Mouse (Mus musculus) heart, embryonic 14.5 days (tissue): ENCODE data around the gene Smim6. TPM values are rescaled to one million over a fixed set of nuclear protein-coding genes. Genes with fewer than 3 reads are reported as not detected.
A peak's percentile ranks its signal among the peaks of the same experiment; 100 is the strongest.

Source experiments
- ATAC-seq: fragments of 200-750 bp; cut with Nextera tagmentation; 2 replicates; pipeline ENCODE4 v1.8.0; 2017; ENCODE audit warnings: low read depth, moderate TSS enrichment; ENCODE audit not compliant: insufficient number of reproducible peaks, insufficient read depth, low FRiP score
- H3K27ac ChIP-seq, 2 experiments: fragments of 200-500 bp in 1 of 2; fragments of 300-500 bp in 1 of 2; sonication (generic) in 1 of 2; replicated peaks in 1 of 2; 2 replicates each; pipeline ENCODE4 v1.5.1; 2012 to 2014; ENCODE audit warnings: low read depth in 2 of 2, low read length in 2 of 2, control low read depth in 1 of 2, mild to moderate bottlenecking in 1 of 2, mixed read lengths in 1 of 2; ENCODE audit not compliant: control insufficient read depth in 1 of 2, insufficient read depth in 1 of 2
- H3K27me3 ChIP-seq: fragments of 300-500 bp; sonication (generic); 2 replicates; pipeline ENCODE4 v1.6.1; 2014; ENCODE audit warnings: mild to moderate bottlenecking, low read length, control low read depth; ENCODE audit not compliant: control insufficient read depth, insufficient read depth
- H3K36me3 ChIP-seq: fragments of 300-500 bp; sonication (generic); 2 replicates; pipeline ENCODE4 v1.6.1; 2014; ENCODE audit warnings: mild to moderate bottlenecking, control low read depth, low read length, mixed read lengths; ENCODE audit not compliant: control insufficient read depth, insufficient read depth
- H3K4me1 ChIP-seq, 2 experiments: fragments of 200-500 bp in 1 of 2; fragments of 300-500 bp in 1 of 2; sonication (generic) in 1 of 2; 2 replicates each; pipeline ENCODE4 v1.6.1; 2012 to 2014; ENCODE audit warnings: low read length in 2 of 2, control low read depth in 1 of 2, mixed read lengths in 1 of 2; ENCODE audit not compliant: control insufficient read depth in 2 of 2, insufficient read depth in 2 of 2
- H3K4me2 ChIP-seq: fragments of 300-500 bp; sonication (generic); 2 replicates; pipeline ENCODE4 v1.6.1; 2014; ENCODE audit warnings: mild to moderate bottlenecking, low read length
- H3K4me3 ChIP-seq, 2 experiments: fragments of 200-500 bp in 1 of 2; fragments of 300-500 bp in 1 of 2; sonication (generic) in 1 of 2; 2 replicates each; pipeline ENCODE4 v1.5.1; 2012 to 2014; ENCODE audit warnings: low read length in 2 of 2, mild to moderate bottlenecking in 2 of 2, control low read depth in 1 of 2, low read depth in 1 of 2, moderate library complexity in 1 of 2; ENCODE audit not compliant: control insufficient read depth in 1 of 2, insufficient read depth in 1 of 2
- H3K9ac ChIP-seq: fragments of 300-500 bp; sonication (generic); 2 replicates; pipeline ENCODE4 v1.6.1; 2014; ENCODE audit warnings: mild to moderate bottlenecking, low read length
- H3K9me3 ChIP-seq: fragments of 300-500 bp; sonication (generic); 2 replicates; pipeline ENCODE4 v1.6.1; 2016; ENCODE audit warnings: low read length, control low read depth; ENCODE audit not compliant: control insufficient read depth
- WGBS: fragments of 180-500 bp; shearing (Covaris S2); extraction: QIAGEN DNeasy Blood & Tissue Kit; methylation state at CpG from one replicate; pipeline ENCODE4 v1.1.7; 2014; 5-methylcytosine and 5-hydroxymethylcytosine counted together
- polyA plus RNA-seq: library from polyadenylated mRNA; unstranded; fragments of >200 nt; fragmentation: Nextera tagmentation; extraction: Ambion mirVana; gene quantifications from 2 replicates; pipeline ENCODE4 v1.2.1, GENCODE M21; 2014

Gene Smim6
- polyA plus RNA-seq, 1 experiment from 2014 or later: 2.1 TPM

- WGBS: 91% methylated on average over 8 of the region's 8 CpGs
These were observed 33.4 kb downstream of the Smim6 start for GRCm38 (mm10) chr11:115945247-115945646.

GRCm38 (mm10) chr11:115946221-115946828 is 34.5 kb downstream of the Smim6 start:
- Histone ChIP-seq H3K4me3 (no peak overlapping the region), H3K9me3 (no peaks in the 10 kb centered on the region), H3K4me1 (no peaks in the 10 kb centered on the region), H3K27ac (peak overlapping the region in 1 of 2 experiments; percentile 53; a peak in 2 of 4 replicates), H3K4me2 (no peak overlapping the region), H3K27me3 (no peaks in the 10 kb centered on the region), H3K36me3 (peaks cover 94% of the 10 kb centered on the region), H3K9ac (no peak overlapping the region)
- WGBS: 80% methylated on average over 9 of the region's 9 CpGs
- ATAC-seq: no peak; the same call in 1 of the 2 replicates

More at GRCm38 (mm10) chr11:115945247-115945646, 33.4 kb downstream of the Smim6 start:
- no peak for ATAC-seq
- H3K27ac ChIP-seq: no peak overlapping the region
- no peaks in the 10 kb centered on the region for H3K9me3 ChIP-seq
- H3K4me3 ChIP-seq: no peak overlapping the region
- no peak overlapping the region for H3K9ac ChIP-seq
- no peaks in the 10 kb centered on the region for H3K27me3 ChIP-seq
- peaks cover 95% of the 10 kb centered on the region for H3K36me3 ChIP-seq
- H3K4me2 ChIP-seq: no peak overlapping the region
- H3K4me1 ChIP-seq: no peaks in the 10 kb centered on the region

GRCm38 (mm10) chr11:115948316-115948715 is 36.5 kb downstream of the Smim6 start:
- Histone ChIP-seq H3K36me3 (peaks cover 96% of the 10 kb centered on the region), H3K4me3 (no peak overlapping the region), H3K4me1 (0 out of 4 replicates have a peak, but pooled peaks cover 0 to 3% of the 10 kb centered on the region in 2 experiments), H3K4me2 (no peak overlapping the region), H3K9ac (no peak overlapping the region), H3K27ac (no peak overlapping the region), H3K27me3 (no peaks in the 10 kb centered on the region), H3K9me3 (no peaks in the 10 kb centered on the region)
- ATAC-seq: no peak
- 87% methylated on average over 9 of the region's 9 CpGs for WGBS

- no peaks in the 10 kb centered on the region for H3K9me3 ChIP-seq
- ATAC-seq: no peak
- H3K4me3 ChIP-seq: no peak overlapping the region
- no peak overlapping the region for H3K9ac ChIP-seq
- no peak overlapping the region for H3K27ac ChIP-seq
- no peaks in the 10 kb centered on the region for H3K27me3 ChIP-seq
- WGBS: 88% methylated on average over 2 of the region's 2 CpGs
- peaks cover 0 to 3% of the 10 kb centered on the region in 2 experiments; a peak in 1 of 4 replicates for H3K4me1 ChIP-seq
- peaks cover 96% of the 10 kb centered on the region for H3K36me3 ChIP-seq
- H3K4me2 ChIP-seq: no peak overlapping the region
These were observed 38.9 kb downstream of the Smim6 start for GRCm38 (mm10) chr11:115950719-115951118.

- H3K4me1 ChIP-seq: peaks cover 2 to 3% of the 10 kb centered on the region in 2 experiments; a peak in 1 of 4 replicates
- H3K4me2 ChIP-seq: no peak overlapping the region
- H3K27ac ChIP-seq: no peak overlapping the region
- no peaks in the 10 kb centered on the region for H3K27me3 ChIP-seq
- 77% methylated on average over 5 of the region's 5 CpGs for WGBS
- peaks cover 76% of the 10 kb centered on the region for H3K36me3 ChIP-seq
- H3K9me3 ChIP-seq: no peaks in the 10 kb centered on the region
- H3K4me3 ChIP-seq: no peak overlapping the region
- no peak overlapping the region for H3K9ac ChIP-seq
- no peak for ATAC-seq
These were observed 42.9 kb downstream of the Smim6 start for GRCm38 (mm10) chr11:115954712-115955111.

GRCm38 (mm10) chr11:115955195-115955858 is 43.5 kb downstream of the Smim6 start:
- H3K27me3 ChIP-seq: no peaks in the 10 kb centered on the region
- H3K9ac ChIP-seq: no peak overlapping the region
- WGBS: 71% methylated on average over 10 of the region's 10 CpGs
- H3K9me3 ChIP-seq: no peaks in the 10 kb centered on the region
- peaks cover 79% of the 10 kb centered on the region for H3K36me3 ChIP-seq
- H3K27ac ChIP-seq: no peak overlapping the region; a peak in 1 of 4 replicates
- H3K4me2 ChIP-seq: no peak overlapping the region
- ATAC-seq: 0 out of 2 replicates have a peak, but pooled peaks have one; percentile 28
- H3K4me1 ChIP-seq: peaks cover 2 to 3% of the 10 kb centered on the region in 2 experiments; a peak in 1 of 4 replicates
- H3K4me3 ChIP-seq: no peak overlapping the region

- Histone ChIP-seq H3K27ac (no peak overlapping the region), H3K4me3 (no peak overlapping the region), H3K27me3 (no peaks in the 10 kb centered on the region), H3K4me2 (no peak overlapping the region), H3K9ac (no peak overlapping the region), H3K36me3 (peaks cover 79% of the 10 kb centered on the region), H3K9me3 (no peaks in the 10 kb centered on the region), H3K4me1 (peaks cover 2 to 3% of the 10 kb centered on the region in 2 experiments; a peak in 1 of 4 replicates)
- WGBS: 69% methylated on average over 4 of the region's 4 CpGs
- no peak for ATAC-seq
These were observed 44.6 kb downstream of the Smim6 start for GRCm38 (mm10) chr11:115956453-115956852.
